Mouse (Mus musculus) c-Kit-positive CD71-positive TER-119-negative erythroid progenitor cells, embryonic 14.5 days (primary cell): ENCODE measurements around the gene Ergic1.

Experiments
- DNase-seq: peaks from one replicate; pipeline ENCODE4 v3.0.0-alpha.2; 2013; ENCODE audit warnings: low read depth

Ergic1 gene

GRCm38 (mm10) chr17:26662978-26663683, 101.8 kb downstream of the Ergic1 start, which contains the start of gene Atp6v0e:
TSS of gene Atp6v0e (plus strand) at chr17:26663231.
- peak; percentile 96 for DNase-seq

GRCm38 (mm10) chr17:26665600-26665999, 104.3 kb downstream of the Ergic1 start:
- DNase-seq = no peak

- DNase-seq = no peak
Observed at GRCm38 (mm10) chr17:26671268-26671667, 110.0 kb downstream of the Ergic1 start.

GRCm38 (mm10) chr17:26675845-26676244, 114.6 kb downstream of the Ergic1 start:
- no peak for DNase-seq

GRCm38 (mm10) chr17:26676252-26676615, 114.9 kb downstream of the Ergic1 start:
- peak; percentile 88 for DNase-seq

DNA sequence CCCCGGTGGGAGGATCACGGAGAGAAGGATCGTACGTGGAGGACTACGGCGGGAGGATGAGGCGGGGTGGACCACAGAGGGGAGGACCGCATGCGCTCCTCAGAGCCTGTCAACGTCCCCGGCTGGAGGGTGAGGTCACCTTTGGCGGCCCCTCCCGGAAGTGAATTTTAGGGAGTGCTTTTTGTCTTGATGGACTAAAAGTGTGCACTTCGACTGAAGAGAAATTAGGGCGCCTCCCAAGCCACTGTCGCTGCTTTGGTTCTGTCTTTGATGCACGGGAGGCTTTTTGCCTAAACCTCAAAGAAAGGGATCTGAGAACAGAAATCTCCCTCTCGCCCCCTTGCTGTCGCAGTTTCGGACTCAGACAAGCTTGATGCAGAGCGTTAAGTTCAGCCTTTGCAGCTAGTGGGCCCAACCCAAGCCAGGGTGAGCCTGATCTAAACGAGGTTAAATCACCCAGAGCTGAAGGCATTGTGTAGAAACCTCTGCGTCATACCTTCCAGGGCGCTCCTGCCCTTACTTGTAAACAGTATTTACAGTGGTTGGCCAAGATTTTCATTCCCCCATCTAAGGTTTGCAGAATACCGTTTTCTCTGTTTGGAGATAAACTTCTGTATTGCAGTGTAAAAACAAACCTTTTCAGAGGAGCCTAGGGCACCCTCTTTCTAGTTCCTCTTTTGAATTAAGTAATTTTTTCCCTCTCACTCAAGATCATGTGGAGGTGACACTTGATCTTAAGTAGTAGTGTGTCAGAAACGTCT, 115.5 kb downstream of the Ergic1 start:
- DNase-seq = peak; percentile 48

- DNase-seq = peak; percentile 80
Observed at GRCm38 (mm10) chr17:26677711-26678637, 116.7 kb downstream of the Ergic1 start.

GRCm38 (mm10) chr17:26681276-26681675, 120.0 kb downstream of the Ergic1 start:
- DNase-seq = no peak

- DNase-seq = no peak
Observed at GRCm38 (mm10) chr17:26686334-26687000, 125.2 kb downstream of the Ergic1 start.

DNA sequence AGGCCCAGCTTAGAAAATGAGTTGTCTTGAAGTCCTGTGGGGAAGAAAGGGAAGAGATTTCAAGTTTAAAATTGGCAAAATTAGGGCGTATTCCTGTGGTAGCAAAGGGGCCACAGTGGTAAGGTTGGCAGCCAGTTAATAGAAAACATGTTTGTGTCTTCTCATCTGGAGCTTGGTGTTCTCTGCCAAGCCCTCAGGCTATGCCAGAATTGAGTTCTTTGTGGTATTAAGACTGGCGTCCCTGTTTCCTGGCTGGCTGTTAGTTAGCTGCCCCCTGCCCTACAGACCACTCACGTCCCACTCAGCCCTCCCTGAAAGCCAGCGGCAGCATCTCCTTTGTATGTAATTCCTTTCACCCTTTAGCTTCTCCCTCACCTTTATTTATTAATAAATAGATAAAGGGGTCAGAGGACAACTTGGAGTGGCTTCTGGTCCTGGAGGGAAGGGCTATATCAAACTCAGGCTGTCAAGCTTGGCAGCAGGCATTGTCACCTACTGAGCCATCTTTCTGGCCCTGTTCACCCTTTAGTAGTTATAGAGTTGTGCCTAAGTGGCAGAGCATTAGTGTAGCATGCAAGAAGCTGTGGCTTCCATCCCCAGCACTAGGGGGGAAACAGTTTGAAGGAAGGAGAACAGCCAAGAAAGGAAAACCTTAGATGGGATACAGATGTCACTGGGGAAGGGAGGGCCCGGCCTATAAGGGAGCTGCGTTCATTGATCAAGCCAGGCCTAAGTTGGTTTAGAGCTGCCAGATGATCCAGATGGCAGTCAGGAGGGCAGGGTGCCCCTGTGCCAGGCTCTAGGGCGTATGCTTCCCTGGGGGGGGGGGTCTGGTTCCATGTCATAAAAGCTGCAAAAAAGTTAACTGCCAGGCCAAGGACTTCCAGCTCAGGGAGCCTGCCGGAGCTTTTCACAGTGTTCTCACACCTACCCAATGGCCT, 127.8 kb downstream of the Ergic1 start:
- no peak for DNase-seq

DNA sequence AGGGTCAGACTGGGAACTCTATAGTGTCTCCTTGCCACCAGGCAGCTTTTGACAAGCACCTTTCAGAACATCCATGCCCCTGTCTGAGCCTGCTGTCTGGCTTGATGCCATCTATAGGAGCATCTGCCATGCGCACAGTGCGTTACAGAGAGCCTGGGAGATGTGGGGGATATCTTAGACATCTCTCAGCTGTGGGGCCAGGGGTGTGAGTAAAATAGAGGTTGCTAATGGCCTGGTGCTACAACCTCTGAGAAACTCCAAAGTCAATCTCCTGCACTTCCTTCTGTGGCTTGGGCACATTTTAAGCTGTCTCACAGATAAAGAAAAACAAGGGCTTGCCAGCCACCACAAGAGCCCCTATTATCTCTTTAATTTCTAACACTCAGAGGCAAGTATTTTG, 128.5 kb downstream of the Ergic1 start:
- DNase-seq = no peak

- no peak for DNase-seq
Observed at GRCm38 (mm10) chr17:26690236-26690635, 128.9 kb downstream of the Ergic1 start.

DNA sequence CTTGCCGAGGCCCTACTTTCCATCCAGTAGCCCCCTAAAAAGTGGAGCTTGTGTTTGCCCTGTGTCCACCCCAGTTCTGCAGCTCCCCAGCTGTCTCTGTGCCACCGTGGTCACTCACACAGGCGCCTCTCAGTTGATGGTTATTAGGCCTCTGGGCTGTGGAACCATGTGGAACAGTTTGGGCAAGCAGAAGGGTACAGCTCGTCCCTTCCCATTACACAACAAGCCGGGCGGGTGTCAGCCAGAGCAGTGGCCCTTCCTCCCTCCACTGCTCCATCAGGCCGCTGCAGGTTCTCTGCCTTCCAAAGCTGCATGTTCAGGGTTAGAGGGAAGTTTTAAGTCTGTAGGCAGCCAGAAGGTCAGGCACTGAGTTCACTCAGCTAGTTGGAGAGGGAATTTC, 129.8 kb downstream of the Ergic1 start:
- DNase-seq = no peak

DNA sequence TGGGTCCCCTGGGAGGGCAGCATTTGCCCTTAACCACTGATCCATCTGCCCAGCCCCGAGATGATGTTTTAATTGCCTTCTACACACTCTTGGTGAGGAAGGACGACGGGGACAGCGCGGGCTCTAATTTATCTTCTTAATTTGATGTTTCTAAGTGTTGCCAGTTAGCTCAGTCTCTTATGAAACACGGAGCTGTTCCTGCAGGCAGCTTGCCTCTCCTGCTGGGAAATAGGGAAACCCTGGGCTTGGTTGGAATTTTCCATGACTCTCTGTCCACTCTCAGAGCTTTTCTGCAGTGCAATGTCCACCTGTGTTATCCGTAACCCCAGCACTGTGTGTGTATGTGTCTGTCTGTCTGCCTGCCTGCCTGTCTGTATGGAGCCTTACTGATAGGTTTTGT, 132.1 kb downstream of the Ergic1 start:
- DNase-seq = no peak

- no peak for DNase-seq
Observed at GRCm38 (mm10) chr17:26694171-26694570, 132.9 kb downstream of the Ergic1 start.

GRCm38 (mm10) chr17:26695193-26695592, 133.9 kb downstream of the Ergic1 start:
- DNase-seq = no peak

DNA sequence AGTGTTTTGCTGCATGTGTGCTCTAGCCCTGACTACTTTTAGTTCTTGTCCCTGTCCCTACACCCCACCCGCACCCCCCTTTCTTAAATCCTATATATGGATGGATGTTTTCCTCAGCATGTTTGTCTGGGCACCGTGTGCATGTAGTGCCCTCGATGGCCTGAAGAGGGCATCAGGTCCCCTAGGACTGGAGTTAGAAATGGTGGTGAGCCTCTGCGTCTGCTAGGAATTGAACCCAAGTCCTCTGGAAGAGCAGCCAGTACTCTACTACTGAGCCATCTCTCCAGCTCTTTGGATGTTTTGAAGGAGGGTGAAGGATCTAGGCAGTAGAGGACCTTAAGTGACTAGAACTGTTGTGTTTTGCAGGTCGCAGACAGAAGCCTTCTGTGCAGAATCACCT, 137.6 kb downstream of the Ergic1 start:
- no peak for DNase-seq

GRCm38 (mm10) chr17:26699819-26700616, 138.7 kb downstream of the Ergic1 start:
- DNase-seq = no peak

DNA sequence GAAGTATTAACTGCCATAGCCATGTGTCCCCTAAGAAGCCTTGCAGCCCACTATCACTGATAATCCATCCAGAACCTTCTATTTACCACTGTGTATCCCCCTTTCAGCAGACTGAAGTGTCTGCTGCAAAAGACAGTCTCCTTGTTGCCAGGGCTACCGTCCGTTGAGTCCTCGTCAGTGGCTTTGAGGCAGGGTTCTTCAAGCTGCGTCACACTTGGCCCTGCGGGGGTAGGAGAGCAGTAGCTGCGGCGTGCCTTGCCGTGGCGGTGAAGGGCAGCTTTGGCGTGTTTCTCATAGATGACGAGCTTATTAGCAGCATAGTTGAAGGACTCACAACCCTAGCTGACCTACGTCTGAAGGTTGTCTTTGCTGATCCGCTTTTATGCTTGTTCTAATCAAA, 140.3 kb downstream of the Ergic1 start:
- no peak for DNase-seq

- DNase-seq = no peak
Observed at GRCm38 (mm10) chr17:26702621-26703020, 141.3 kb downstream of the Ergic1 start.
